Mouse (Mus musculus): ENCODE data around the gene Lrrc9.

- TF ChIP-seq POLR2A (IDR thresholded peaks at IDR 0.05; ENCODE audit: borderline replicate concordance, extremely low read depth, insufficient read depth, insufficient read length, poor library complexity, severe bottlenecking) = no peak
- TF ChIP-seq CTCF (IDR thresholded peaks at IDR 0.05; ENCODE audit: borderline replicate concordance, extremely low read depth, insufficient read depth, insufficient read length) = no peak
These were observed 19.0 kb upstream of the Lrrc9 start for GRCm38 (mm10) chr12:72422681-72423080.

Data from brain, embryonic 14.5 days (tissue).